Mouse (Mus musculus) G1E (cell line): ENCODE data around the gene Slc48a1. TPM values are rescaled to one million over a fixed set of nuclear protein-coding genes. Genes with fewer than 3 reads are reported as not detected.

Experiments
- ATAC-seq: 2 replicates; pipeline ENCODE4 v1.8.0; 2016; ENCODE audit warnings: mild to moderate bottlenecking; ENCODE audit not compliant: insufficient number of reproducible peaks, poor library complexity, low FRiP score, severe bottlenecking; ENCODE audit errors: extremely low read depth
- DNase-seq: peaks from one replicate; pipeline ENCODE4 v3.0.0; 2012; ENCODE audit warnings: low spot score
- H3K27me3 ChIP-seq: 2 replicates; pipeline ENCODE4 v1.6.1; 2012; ENCODE audit warnings: mild to moderate bottlenecking, low read length, inconsistent platforms; ENCODE audit not compliant: insufficient read depth
- H3K36me3 ChIP-seq: replicated peaks from 2 replicates; pipeline ENCODE3; 2012; ENCODE audit warnings: mild to moderate bottlenecking, inconsistent platforms
- H3K4me1 ChIP-seq: 2 replicates; pipeline ENCODE4 v1.6.1; 2012; ENCODE audit warnings: low read depth, low read length, inconsistent platforms, mixed read lengths; ENCODE audit not compliant: insufficient read depth
- H3K4me3 ChIP-seq: 2 replicates; pipeline ENCODE4 v1.5.1; 2012; ENCODE audit warnings: low read depth, mild to moderate bottlenecking, inconsistent platforms, low read length, moderate library complexity, mixed read lengths
- H3K9me3 ChIP-seq: replicated peaks from 2 replicates; pipeline ENCODE4 v1.6.1; 2012; ENCODE audit warnings: inconsistent platforms
- CTCF ChIP-seq: IDR thresholded peaks from 2 replicates; pipeline ENCODE4 v1.5.1; 2012; ENCODE audit warnings: low read depth, low read length, inconsistent platforms, mixed read lengths
- GATA1 ChIP-seq: IDR thresholded peaks from 2 replicates; pipeline ENCODE4 v1.6.1; 2012; ENCODE audit warnings: borderline replicate concordance, low read length, inconsistent platforms, mixed read lengths
- GATA2 ChIP-seq: IDR thresholded peaks from 2 replicates; pipeline ENCODE4 v1.6.1; 2012; ENCODE audit warnings: low read depth, low read length, inconsistent platforms, borderline replicate concordance
- POLR2AphosphoS5 ChIP-seq: IDR thresholded peaks from 2 replicates; pipeline ENCODE4 v1.6.1; 2012; ENCODE audit warnings: low read depth, low read length, inconsistent platforms; ENCODE audit not compliant: insufficient replicate concordance
- TAL1 ChIP-seq: conservative IDR thresholded peaks from 2 replicates; pipeline ENCODE4 v1.6.1; 2012; ENCODE audit warnings: low read depth, low read length, inconsistent platforms, mixed read lengths
- polyA plus RNA-seq: library from polyadenylated mRNA; stranded (reverse); fragments of >175 nt; gene quantifications from 2 replicates; pipeline ENCODE4 v1.2.3, GENCODE M21; 2012
- total RNA-seq, 2 experiments: library from RNA; stranded (forward) in 1 of 2; stranded (reverse) in 1 of 2; fragments of 200-1000 nt in 1 of 2; fragments of >200 nt in 1 of 2; fragmentation: Nextera tagmentation in 1 of 2; gene quantifications; 2 replicates each; pipeline ENCODE4 v1.2.3; 2014 to 2017

Gene Slc48a1
- 210 and 256 TPM in 2 replicates for total RNA-seq (2014; fragmentation: Nextera tagmentation)
- total RNA-seq (2017): 108 and 116 TPM in 2 replicates
- polyA plus RNA-seq: 113 and 125 TPM in 2 replicates

DNA sequence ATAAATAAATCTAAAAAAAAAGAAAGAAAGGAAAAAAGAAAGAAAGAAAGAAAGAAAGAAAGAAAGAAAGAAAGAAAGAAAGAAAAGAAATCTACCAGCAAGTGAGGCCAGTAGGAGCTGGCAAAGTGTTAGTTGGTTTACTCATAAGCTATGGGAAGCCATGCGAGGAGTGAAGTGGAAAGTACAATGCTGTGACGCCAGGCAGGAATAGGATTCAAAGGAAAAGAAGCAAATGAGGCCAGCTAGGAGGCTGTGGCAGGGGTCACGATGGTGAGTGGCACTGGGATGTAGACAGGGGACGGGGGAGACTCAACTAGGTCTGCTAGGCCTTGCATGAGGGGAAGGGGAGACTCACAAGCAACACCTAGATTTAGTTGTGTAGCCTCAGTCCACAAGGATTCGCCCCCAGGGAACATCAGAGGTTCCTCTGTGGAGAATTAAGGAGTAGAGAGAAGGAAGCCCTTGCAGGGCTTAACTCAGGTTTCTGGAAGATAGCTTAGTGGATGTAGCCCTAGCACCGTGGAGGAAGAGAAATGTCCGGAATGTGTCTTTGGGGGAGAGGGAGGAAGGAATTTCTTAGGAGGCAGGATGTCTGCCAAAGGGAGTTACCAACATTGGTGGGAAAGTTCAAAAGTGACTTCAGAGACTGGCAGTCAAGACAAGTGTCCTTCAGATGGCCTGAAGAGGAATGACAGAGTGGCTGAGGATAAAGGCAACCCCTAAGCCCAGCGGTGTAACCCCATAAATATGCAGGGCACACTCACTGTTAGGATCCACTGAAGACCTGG lies at the start of gene Slc48a1:
Slc48a1 (plus strand) TSS at position 210 of the 788 bp plus-strand sequence.
- Histone ChIP-seq H3K4me3 (no peak within 1 kb of the TSS), H3K27me3 (peaks cover 25% of the 10 kb centered on the region), H3K36me3 (no peaks in the 10 kb centered on the region), H3K4me1 (peaks cover 19% of the 10 kb centered on the region), H3K9me3 (no peaks in the 10 kb centered on the region)
- TF ChIP-seq GATA1 (no peak), POLR2AphosphoS5 (no peak), CTCF (no peak), GATA2 (no peak), TAL1 (no peak)
- DNase-seq (no peak), ATAC-seq (no peak)

DNA sequence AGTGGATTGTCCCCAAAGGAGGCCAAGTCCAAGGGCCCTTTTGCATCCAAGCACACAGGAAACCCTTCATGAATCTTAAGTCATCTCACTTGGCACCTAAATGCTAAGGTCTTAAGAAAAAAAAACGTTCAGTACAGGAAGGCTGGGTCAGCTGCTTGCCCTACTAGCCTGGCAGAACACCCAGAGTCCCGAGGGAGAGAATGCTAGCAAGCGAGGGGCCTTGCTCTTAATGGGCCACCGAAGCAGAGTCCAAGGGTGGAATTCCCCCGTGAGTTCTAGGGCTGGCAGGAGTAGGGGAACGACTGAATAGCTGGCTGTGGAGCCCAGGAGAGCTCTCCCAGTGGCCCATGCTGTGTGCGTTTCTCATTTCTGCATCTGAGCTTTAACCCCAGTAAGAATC lies 49.5 kb upstream of the Slc48a1 start:
- no peak for TF ChIP-seq TAL1
- no peak for TF ChIP-seq POLR2AphosphoS5
- TF ChIP-seq GATA2: no peak
- no peak for TF ChIP-seq CTCF
- TF ChIP-seq GATA1: no peak
- no peaks in the 10 kb centered on the region for H3K36me3 ChIP-seq
- no peak for ATAC-seq
- H3K27me3 ChIP-seq: peaks cover 45% of the 10 kb centered on the region
- no peak overlapping the region for H3K4me3 ChIP-seq
- H3K4me1 ChIP-seq: no peaks in the 10 kb centered on the region
- H3K9me3 ChIP-seq: 0 out of 2 replicates have a peak, but pooled peaks cover 2% of the 10 kb centered on the region
- no peak for DNase-seq

GRCm38 (mm10) chr15:97730365-97730764 lies 48.0 kb upstream of the Slc48a1 start:
- H3K4me1 ChIP-seq: no peaks in the 10 kb centered on the region
- H3K36me3 ChIP-seq: no peaks in the 10 kb centered on the region
- 0 out of 2 replicates have a peak, but pooled peaks cover 2% of the 10 kb centered on the region for H3K9me3 ChIP-seq
- TF ChIP-seq GATA1: no peak
- no peak for TF ChIP-seq GATA2
- no peak for TF ChIP-seq POLR2AphosphoS5
- no peak for TF ChIP-seq TAL1
- no peak for TF ChIP-seq CTCF
- H3K27me3 ChIP-seq: peaks cover 38% of the 10 kb centered on the region
- no peak for DNase-seq
- H3K4me3 ChIP-seq: no peak overlapping the region
- no peak for ATAC-seq

DNA sequence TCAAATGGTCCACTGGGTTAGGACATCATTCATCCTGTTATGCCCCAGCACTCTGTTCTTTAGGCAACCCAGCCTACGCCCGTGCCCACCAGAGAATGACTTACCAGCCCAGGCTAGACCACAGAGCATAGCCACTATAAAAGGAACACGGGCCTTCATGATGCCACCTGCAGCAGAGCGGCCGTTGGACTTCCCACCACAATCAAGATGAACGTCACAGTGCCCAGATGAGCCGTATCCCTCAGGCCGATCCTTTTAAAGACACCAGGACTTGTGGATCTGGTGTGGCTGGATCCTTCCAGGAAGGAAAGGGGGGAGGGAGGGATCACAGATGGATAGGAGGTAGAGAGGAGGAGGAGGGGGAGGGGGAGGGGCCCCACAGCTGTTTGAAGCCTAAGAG lies 47.2 kb upstream of the Slc48a1 start, which contains the start of gene Endou:
Endou (minus strand) TSS at position 229 of the 400 bp plus-strand sequence.
- H3K27me3 ChIP-seq: peaks cover 38% of the 10 kb centered on the region

DNA sequence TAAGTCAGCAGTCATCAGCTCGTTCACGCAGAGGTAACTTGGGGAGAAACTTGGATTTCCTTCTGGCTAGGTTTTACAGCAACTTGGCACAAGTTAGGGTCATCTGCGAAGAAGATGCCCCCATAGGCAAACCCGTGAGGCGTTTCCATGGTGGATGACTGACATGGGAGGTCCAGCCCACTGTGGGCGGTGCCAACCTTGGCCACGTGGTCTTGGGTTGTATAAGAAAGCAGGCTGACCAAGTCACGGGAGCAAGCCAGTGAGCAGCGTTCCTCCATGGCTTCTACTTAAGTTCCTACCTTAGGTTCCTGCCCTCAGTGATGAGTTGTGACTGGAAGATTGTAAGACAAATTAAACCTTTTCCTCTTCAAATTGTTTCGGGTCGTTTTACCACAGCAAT lies 46.3 kb upstream of the Slc48a1 start:
- H3K4me3 ChIP-seq: no peak overlapping the region
- H3K4me1 ChIP-seq: no peaks in the 10 kb centered on the region
- no peak for ATAC-seq
- H3K36me3 ChIP-seq: no peaks in the 10 kb centered on the region
- 0 out of 2 replicates have a peak, but pooled peaks cover 2% of the 10 kb centered on the region for H3K9me3 ChIP-seq
- no peak for DNase-seq
- H3K27me3 ChIP-seq: peaks cover 30% of the 10 kb centered on the region
- no peak for TF ChIP-seq GATA2
- TF ChIP-seq CTCF: no peak
- no peak for TF ChIP-seq TAL1
- no peak for TF ChIP-seq POLR2AphosphoS5
- no peak for TF ChIP-seq GATA1

More for the DNA sequence above, 47.2 kb upstream of the Slc48a1 start, which contains the start of gene Endou:
- Histone ChIP-seq H3K36me3 (no peaks in the 10 kb centered on the region), H3K4me1 (no peaks in the 10 kb centered on the region), H3K9me3 (0 out of 2 replicates have a peak, but pooled peaks cover 2% of the 10 kb centered on the region), H3K4me3 (no peak within 1 kb of the TSS)
- TF ChIP-seq TAL1 (no peak), POLR2AphosphoS5 (no peak), GATA2 (no peak), CTCF (no peak)
- ATAC-seq (no peak), DNase-seq (no peak)

DNA sequence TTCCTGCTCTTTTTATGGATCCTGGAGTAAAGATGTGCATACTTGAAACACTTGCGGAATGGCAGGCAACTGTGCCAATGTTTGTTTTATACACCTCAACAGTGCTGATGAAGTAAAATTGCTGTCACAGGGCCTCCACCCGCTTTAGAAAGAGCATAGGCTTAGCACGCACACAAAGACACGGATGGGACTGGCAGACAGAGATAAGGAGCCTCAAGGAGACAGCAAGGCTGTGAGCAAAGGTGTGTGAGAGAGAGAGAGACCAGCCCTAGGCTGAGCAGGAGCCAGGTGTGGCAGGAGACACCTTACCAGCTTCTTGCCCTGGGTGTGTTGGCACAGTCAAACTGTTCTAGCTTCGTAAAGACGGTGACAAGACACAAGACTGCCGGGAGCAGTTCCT lies 39.4 kb upstream of the Slc48a1 start:
- peaks cover 8% of the 10 kb centered on the region for H3K4me1 ChIP-seq
- peaks cover 16% of the 10 kb centered on the region; the same call in 1 of the 2 replicates for H3K27me3 ChIP-seq
- peaks cover 9% of the 10 kb centered on the region for H3K36me3 ChIP-seq
- DNase-seq: no peak
- TF ChIP-seq GATA2 (no peak), TAL1 (no peak), GATA1 (no peak), POLR2AphosphoS5 (no peak), CTCF (no peak)
- H3K9me3 ChIP-seq: no peaks in the 10 kb centered on the region
- H3K4me3 ChIP-seq: no peak overlapping the region
- ATAC-seq: no peak
